Mouse (Mus musculus) CH12.LX (cell line): ENCODE measurements at regions not wholly inside any gene's neighbourhood (a gene's known extent, or its start where the extent isn't known, plus 50 kb on each side); places are given as distances from the start of the nearest gene placed in this dataset.

Source experiments
- DNase-seq: peaks from one replicate; pipeline ENCODE4 v3.0.0-alpha.2; 2013; ENCODE audit errors: extremely low read depth
- H3K27ac ChIP-seq: 2 replicates; pipeline ENCODE4 v1.5.1; 2012; ENCODE audit warnings: low read depth, mild to moderate bottlenecking, control low read depth, moderate library complexity; ENCODE audit not compliant: insufficient read depth
- H3K27me3 ChIP-seq: replicated peaks from 2 replicates; pipeline ENCODE3; 2012; ENCODE audit warnings: inconsistent platforms
- H3K36me3 ChIP-seq, 2 experiments: replicated peaks in 1 of 2; 2 replicates each; pipeline versions ENCODE3 to v1.6.1; 2012; ENCODE audit warnings: inconsistent platforms in 1 of 2, low read length in 1 of 2, mild to moderate bottlenecking in 1 of 2, mixed read lengths in 1 of 2, moderate library complexity in 1 of 2; ENCODE audit not compliant: control insufficient read depth in 1 of 2, insufficient read depth in 1 of 2
- H3K4me1 ChIP-seq, 2 experiments: 2 replicates each; pipeline ENCODE4 v1.6.1; 2012; ENCODE audit warnings: inconsistent platforms in 1 of 2, moderate library complexity in 1 of 2; ENCODE audit not compliant: insufficient read depth in 2 of 2, control insufficient read depth in 1 of 2
- H3K4me2 ChIP-seq: 2 replicates; pipeline ENCODE4 v1.6.1; 2012; ENCODE audit warnings: low read depth, mild to moderate bottlenecking, control low read depth; ENCODE audit not compliant: poor library complexity, insufficient read depth, severe bottlenecking
- H3K4me3 ChIP-seq, 3 experiments: fragments of 150-350 bp in 1 of 3; sonication (generic) in 1 of 3; replicated peaks in 1 of 3; 2 replicates each; pipeline versions ENCODE3 to v1.5.1; 2011 to 2012; ENCODE audit warnings: low read depth in 2 of 3, low read length in 2 of 3, mild to moderate bottlenecking in 2 of 3, moderate library complexity in 2 of 3, control low read depth in 1 of 3, improper control_type of control experiment in 1 of 3, inconsistent platforms in 1 of 3, mixed read lengths in 1 of 3; ENCODE audit not compliant: poor library complexity in 1 of 3
- H3K79me2 ChIP-seq: replicated peaks from 2 replicates; pipeline ENCODE4 v1.6.1; 2012; ENCODE audit warnings: mild to moderate bottlenecking, moderate library complexity; ENCODE audit not compliant: control insufficient read depth, poor library complexity, insufficient read depth, severe bottlenecking; ENCODE audit errors: extremely low read depth
- H3K9ac ChIP-seq: 2 replicates; pipeline ENCODE4 v1.6.1; 2012; ENCODE audit warnings: low read depth, mild to moderate bottlenecking, control low read depth, moderate library complexity; ENCODE audit not compliant: insufficient read depth
- H3K9me3 ChIP-seq: replicated peaks from 2 replicates; pipeline ENCODE3; 2012; ENCODE audit warnings: low read length, inconsistent platforms, mixed read lengths
- BHLHE40 ChIP-seq: IDR thresholded peaks from 2 replicates; pipeline ENCODE4 v1.6.1; 2011; ENCODE audit warnings: mild to moderate bottlenecking, low read depth, low read length, improper control_type of control experiment
- CHD1 ChIP-seq: IDR thresholded peaks from 2 replicates; pipeline ENCODE4 v1.6.1; 2012; ENCODE audit warnings: low read depth, low read length, improper control_type of control experiment, inconsistent platforms
- ELF1 ChIP-seq: IDR thresholded peaks from 2 replicates; pipeline ENCODE4 v1.6.1; 2014; ENCODE audit warnings: low read depth, mild to moderate bottlenecking, inconsistent platforms, low read length, improper control_type of control experiment
- ETS1 ChIP-seq: conservative IDR thresholded peaks from 2 replicates; pipeline ENCODE4 v1.6.1; 2012; ENCODE audit warnings: low read depth, mild to moderate bottlenecking, inconsistent platforms, low read length, improper control_type of control experiment, moderate library complexity
- JUN ChIP-seq: IDR thresholded peaks from 2 replicates; pipeline ENCODE4 v1.6.1; 2011; ENCODE audit warnings: low read depth, mild to moderate bottlenecking, low read length, improper control_type of control experiment, moderate library complexity; ENCODE audit not compliant: insufficient read depth
- MAZ ChIP-seq: IDR thresholded peaks from 2 replicates; pipeline ENCODE4 v1.6.1; 2012; ENCODE audit warnings: low read depth, mild to moderate bottlenecking, inconsistent platforms, low read length, improper control_type of control experiment, moderate library complexity
- MEF2A ChIP-seq: IDR thresholded peaks from 2 replicates; pipeline ENCODE4 v1.6.1; 2014; ENCODE audit warnings: low read depth, mild to moderate bottlenecking, inconsistent platforms, low read length, improper control_type of control experiment, borderline replicate concordance
- RAD21 ChIP-seq: IDR thresholded peaks from 2 replicates; pipeline ENCODE4 v1.6.1; 2011; ENCODE audit warnings: low read depth, mild to moderate bottlenecking, low read length, improper control_type of control experiment, moderate library complexity
- SIN3A ChIP-seq: IDR thresholded peaks from 2 replicates; pipeline ENCODE4 v1.6.1; 2012; ENCODE audit warnings: low read length, improper control_type of control experiment, inconsistent platforms
- TBP ChIP-seq: conservative IDR thresholded peaks from 2 replicates; pipeline ENCODE4 v1.6.1; 2011; ENCODE audit warnings: low read depth, low read length, improper control_type of control experiment
- TCF12 ChIP-seq: IDR thresholded peaks from 2 replicates; pipeline ENCODE4 v1.6.1; 2014; ENCODE audit warnings: low read depth, mild to moderate bottlenecking, inconsistent platforms, low read length, improper control_type of control experiment
- USF1 ChIP-seq: IDR thresholded peaks from 2 replicates; pipeline ENCODE4 v1.6.1; 2014; ENCODE audit warnings: low read depth, mild to moderate bottlenecking, inconsistent platforms, low read length, improper control_type of control experiment
- ZMIZ1 ChIP-seq: IDR thresholded peaks from 2 replicates; pipeline ENCODE4 v1.6.1; 2012; ENCODE audit warnings: low read depth, mild to moderate bottlenecking, inconsistent platforms, low read length, improper control_type of control experiment
- ZNF384 ChIP-seq: IDR thresholded peaks from 2 replicates; pipeline ENCODE4 v1.6.1; 2012; ENCODE audit warnings: low read depth, low read length, improper control_type of control experiment, inconsistent platforms
- dilution Hi-C: fragments of 300-500 bp; cut with MboI; formaldehyde crosslinking; loops from 2 replicates; pipeline ENCODE4 v1.14.3; 2020; ENCODE audit warnings: low sequenced_read_pairs; ENCODE audit not compliant: extremely low pct_unique_long_range_greater_than_20kb, extremely low pct_ligation_motif_present
- in situ Hi-C: fragments of 300-500 bp; cut with MboI; formaldehyde crosslinking; loops from 3 replicates; pipeline ENCODE4 v1.14.3; 2019; ENCODE audit warnings: low sequenced_read_pairs, low pct_ligation_motif_present, low pct_unique_long_range_greater_than_20kb, mixed read lengths

GRCm38 (mm10) chr2:84261481-84261880 is 163.7 kb downstream of the Calcrl start:
- Histone ChIP-seq H3K9ac (no peak overlapping the region), H3K9me3 (no peaks in the 10 kb centered on the region), H3K36me3 (no peaks in the 10 kb centered on the region), H3K4me1 (no peaks in the 10 kb centered on the region), H3K27me3 (no peaks in the 10 kb centered on the region), H3K4me3 (no peak overlapping the region), H3K4me2 (0 out of 2 replicates have a peak overlapping the region, but pooled peaks have one; percentile 13), H3K27ac (no peak overlapping the region), H3K79me2 (no peaks in the 10 kb centered on the region)
- in situ Hi-C loops: no loop called here
- dilution Hi-C loops: no loop called here
- TF ChIP-seq TBP (no peak), ETS1 (no peak), RAD21 (no peak), JUN (no peak), TCF12 (no peak), ZNF384 (no peak)
- no peak for DNase-seq

- Histone ChIP-seq H3K4me1 (no peaks in the 10 kb centered on the region), H3K4me2 (no peak overlapping the region), H3K79me2 (no peaks in the 10 kb centered on the region), H3K27me3 (no peaks in the 10 kb centered on the region), H3K27ac (no peak overlapping the region), H3K4me3 (no peak overlapping the region), H3K9me3 (no peaks in the 10 kb centered on the region), H3K36me3 (no peaks in the 10 kb centered on the region), H3K9ac (no peak overlapping the region)
- dilution Hi-C loops (no loop called here), in situ Hi-C loops (no loop called here)
- no peak for DNase-seq
- TF ChIP-seq MEF2A (no peak), SIN3A (no peak), USF1 (no peak), MAZ (no peak), BHLHE40 (no peak), ELF1 (no peak), ZNF384 (no peak), CHD1 (no peak)
Measured at GRCm38 (mm10) chr2:84264485-84264884, 160.7 kb downstream of the Calcrl start.

- no peak overlapping the region for H3K4me3 ChIP-seq
- H3K36me3 ChIP-seq: no peaks in the 10 kb centered on the region
- in situ Hi-C loops (no loop called here), dilution Hi-C loops (no loop called here)
- DNase-seq: no peak
- TF ChIP-seq ZMIZ1: no peak
- no peaks in the 10 kb centered on the region for H3K79me2 ChIP-seq
- no peak overlapping the region for H3K4me2 ChIP-seq
- no peaks in the 10 kb centered on the region for H3K27me3 ChIP-seq
- H3K9ac ChIP-seq: no peak overlapping the region
- no peaks in the 10 kb centered on the region for H3K4me1 ChIP-seq
- no peaks in the 10 kb centered on the region for H3K9me3 ChIP-seq
- no peak overlapping the region for H3K27ac ChIP-seq
Measured at GRCm38 (mm10) chr2:84265002-84265401, 160.2 kb downstream of the Calcrl start.
